Mouse (Mus musculus) adrenal gland, postnatal 14 days (tissue): ENCODE results near the gene Myt1l. TPM values are rescaled to one million over a fixed set of nuclear protein-coding genes. Genes with fewer than 3 reads are reported as not detected.

Experiments used
- DNase-seq: peaks from one replicate; pipeline ENCODE4 v3.0.0; 2021; ENCODE audit warnings: mixed read lengths
- total RNA-seq: library from RNA; stranded (reverse); gene quantifications from 2 replicates; pipeline ENCODE4 v1.2.3, GENCODE M21; 2021

Gene Myt1l
- total RNA-seq, 1 experiment from 2014 or later, result 1.9 TPM

- no peak for DNase-seq
These were observed 195.6 kb downstream of the Myt1l start for GRCm38 (mm10) chr12:29723722-29724338.

GRCm38 (mm10) chr12:29728294-29728693 is 200.1 kb downstream of the Myt1l start:
- no peak for DNase-seq

GRCm38 (mm10) chr12:29740346-29741025 is 212.3 kb downstream of the Myt1l start:
- no peak for DNase-seq

- DNase-seq, result no peak
These were observed 213.0 kb downstream of the Myt1l start for GRCm38 (mm10) chr12:29741181-29741580.

GRCm38 (mm10) chr12:29750604-29751128 is 222.5 kb downstream of the Myt1l start:
- no peak for DNase-seq

GRCm38 (mm10) chr12:29755086-29755871 is 227.1 kb downstream of the Myt1l start:
- DNase-seq, result no peak

- no peak for DNase-seq
These were observed 227.7 kb downstream of the Myt1l start for GRCm38 (mm10) chr12:29755872-29756265.

- no peak for DNase-seq
These were observed 232.4 kb downstream of the Myt1l start for GRCm38 (mm10) chr12:29760611-29761010.

- no peak for DNase-seq
These were observed 238.0 kb downstream of the Myt1l start for GRCm38 (mm10) chr12:29766158-29766557.

- DNase-seq, result no peak
These were observed 243.6 kb downstream of the Myt1l start for GRCm38 (mm10) chr12:29771791-29772190.

- DNase-seq, result no peak
These were observed 244.2 kb downstream of the Myt1l start for GRCm38 (mm10) chr12:29772401-29772800.

GRCm38 (mm10) chr12:29778901-29779300 is 250.7 kb downstream of the Myt1l start:
- DNase-seq, result no peak

GRCm38 (mm10) chr12:29789319-29790050 is 261.3 kb downstream of the Myt1l start:
- peak; percentile 58 for DNase-seq

- no peak for DNase-seq
These were observed 261.8 kb downstream of the Myt1l start for GRCm38 (mm10) chr12:29790051-29790386.

GRCm38 (mm10) chr12:29792998-29793397 is 264.8 kb downstream of the Myt1l start:
- no peak for DNase-seq

- no peak for DNase-seq
These were observed 267.0 kb downstream of the Myt1l start for GRCm38 (mm10) chr12:29795107-29795673.

- DNase-seq, result no peak
These were observed 270.6 kb downstream of the Myt1l start for GRCm38 (mm10) chr12:29798595-29799391.

- DNase-seq, result no peak
These were observed 278.2 kb downstream of the Myt1l start for GRCm38 (mm10) chr12:29806415-29806814.

GRCm38 (mm10) chr12:29809569-29810185 is 281.5 kb downstream of the Myt1l start:
- peak; percentile 21 for DNase-seq

GRCm38 (mm10) chr12:29815466-29815865 is 287.3 kb downstream of the Myt1l start:
- no peak for DNase-seq

- no peak for DNase-seq
These were observed 287.9 kb downstream of the Myt1l start for GRCm38 (mm10) chr12:29816130-29816529.
